Mouse (Mus musculus): ENCODE data around the gene Dnajc8. TPM values are rescaled to one million over a fixed set of nuclear protein-coding genes. Genes with fewer than 3 reads are reported as not detected.
"Not testable (repeated sequence)": the region's sequence is repeated elsewhere in the genome, so short reads cannot be mapped to it uniquely, and the experiment has no call there.

Gene Dnajc8
- total RNA-seq, 2 experiments from 2014 or later: 47.2 to 59.3 TPM

- TF ChIP-seq CTCF (IDR thresholded peaks at IDR 0.05): no peak
- DNase-seq: no peak
- no peak overlapping the region for H3K4me3 ChIP-seq
- H3K27ac ChIP-seq: no peak overlapping the region
- intact Hi-C loops (cut with DNase I): no loop called here
These were observed 53.2 kb downstream of the Dnajc8 start for GRCm38 (mm10) chr4:132588512-132588911.

GRCm38 (mm10) chr4:132590642-132591041, 55.3 kb downstream of the Dnajc8 start:
- no peak overlapping the region for H3K4me3 ChIP-seq
- intact Hi-C loops (cut with DNase I): no loop called here
- TF ChIP-seq CTCF (IDR thresholded peaks at IDR 0.05): no peak
- no peak for DNase-seq
- no peak overlapping the region for H3K27ac ChIP-seq

GRCm38 (mm10) chr4:132592958-132593357, 57.6 kb downstream of the Dnajc8 start:
- no peak for TF ChIP-seq CTCF (IDR thresholded peaks at IDR 0.05)

GRCm38 (mm10) chr4:132594191-132594590, 58.8 kb downstream of the Dnajc8 start:
- intact Hi-C loops (cut with DNase I): no loop called here

More at GRCm38 (mm10) chr4:132592958-132593357, 57.6 kb downstream of the Dnajc8 start:
- Histone ChIP-seq H3K27ac (peak overlapping the region; percentile 20), H3K4me3 (no peak overlapping the region)
- intact Hi-C loops (cut with DNase I): no loop called here
- no peak for DNase-seq

GRCm38 (mm10) chr4:132598861-132599260, 63.5 kb downstream of the Dnajc8 start:
- intact Hi-C loops (cut with DNase I): no loop called here
- Histone ChIP-seq H3K27ac (no peak overlapping the region), H3K4me3 (no peak overlapping the region)
- no peak for DNase-seq
- TF ChIP-seq CTCF (IDR thresholded peaks at IDR 0.05): no peak

More at GRCm38 (mm10) chr4:132594191-132594590, 58.8 kb downstream of the Dnajc8 start:
- no peak overlapping the region for H3K4me3 ChIP-seq
- H3K27ac ChIP-seq: peak overlapping the region; percentile 38; the same call in 1 of the 2 replicates
- no peak for TF ChIP-seq CTCF (IDR thresholded peaks at IDR 0.05)
- DNase-seq: no peak

- Histone ChIP-seq H3K4me3 (no peak overlapping the region), H3K27ac (no peak overlapping the region; the same call in 1 of the 2 replicates)
- no peak for DNase-seq
- intact Hi-C loops (cut with DNase I): no loop called here
- no peak for TF ChIP-seq CTCF (IDR thresholded peaks at IDR 0.05)
These were observed 64.4 kb downstream of the Dnajc8 start for GRCm38 (mm10) chr4:132599764-132600163.

GRCm38 (mm10) chr4:132600465-132600864, 65.1 kb downstream of the Dnajc8 start:
- no peak for TF ChIP-seq CTCF (IDR thresholded peaks at IDR 0.05)
- Histone ChIP-seq H3K4me3 (no peak overlapping the region), H3K27ac (no peak overlapping the region)
- DNase-seq: peak; percentile 27
- intact Hi-C loops (cut with DNase I): no loop called here

GRCm38 (mm10) chr4:132601242-132601641, 65.9 kb downstream of the Dnajc8 start:
- intact Hi-C loops (cut with DNase I); DNase-seq; H3K4me3 ChIP-seq; H3K27ac ChIP-seq: not testable (repeated sequence)

Other genes starting within 250 kb of the Dnajc8 start
- under 1 TPM in 1 of 2 experiments, not detected in 1; 0.33 TPM for gene Rab42, start 232.2 kb upstream of the Dnajc8 start, total RNA-seq (2021)
- gene Trnau1ap, start 206.0 kb upstream of the Dnajc8 start, total RNA-seq (2021): 10 to 100 TPM; 10.4 to 11.7 TPM
- 1 to 10 TPM; 7.7 to 7.8 TPM for gene Rcc1, start 181.9 kb upstream of the Dnajc8 start, total RNA-seq (2021)
- gene Phactr4, start 113.1 kb upstream of the Dnajc8 start, total RNA-seq (2021): 10 to 100 TPM; 14.6 to 15.6 TPM
- gene Med18, start 71.6 kb upstream of the Dnajc8 start, total RNA-seq (2021): 1 to 10 TPM; 2.9 to 3.3 TPM
- 1 to 10 TPM; 1.5 to 2.1 TPM for gene Sesn2, start 25.0 kb upstream of the Dnajc8 start, total RNA-seq (2021)
- 10 to 100 TPM; 41.0 to 60.0 TPM for gene Atpif1, start 1.9 kb upstream of the Dnajc8 start, total RNA-seq (2021)
- gene Ptafr, start 28.5 kb downstream of the Dnajc8 start, total RNA-seq (2021): under 1 TPM; 0.56 to 0.98 TPM
- 10 to 100 TPM; 11.2 to 15.5 TPM for gene Eya3, start 103.4 kb downstream of the Dnajc8 start, total RNA-seq (2021)
- under 1 TPM; 0.54 to 0.70 TPM for gene Xkr8, start 197.0 kb downstream of the Dnajc8 start, total RNA-seq (2021)
- gene Smpdl3b, start 221.7 kb downstream of the Dnajc8 start, total RNA-seq (2021): under 1 TPM; 0.47 to 0.66 TPM
- 10 to 100 TPM; 14.2 to 16.3 TPM for gene Rpa2, start 232.8 kb downstream of the Dnajc8 start, total RNA-seq (2021)

Data from gastrocnemius, adult 2 months (tissue).